Mouse (Mus musculus) CD8-positive naive resting alpha-beta T cell, adult 2 months (primary cell): ENCODE data around the gene Bckdha.
A peak's percentile ranks its signal among the peaks of the same experiment; 100 is the strongest.

Source experiments
- DNase-seq, 2 experiments: peaks; one replicate each; pipeline ENCODE4 v3.0.0; 2022; ENCODE audit warnings: low read depth in 2 of 2, low spot score in 2 of 2

Bckdha gene

DNA sequence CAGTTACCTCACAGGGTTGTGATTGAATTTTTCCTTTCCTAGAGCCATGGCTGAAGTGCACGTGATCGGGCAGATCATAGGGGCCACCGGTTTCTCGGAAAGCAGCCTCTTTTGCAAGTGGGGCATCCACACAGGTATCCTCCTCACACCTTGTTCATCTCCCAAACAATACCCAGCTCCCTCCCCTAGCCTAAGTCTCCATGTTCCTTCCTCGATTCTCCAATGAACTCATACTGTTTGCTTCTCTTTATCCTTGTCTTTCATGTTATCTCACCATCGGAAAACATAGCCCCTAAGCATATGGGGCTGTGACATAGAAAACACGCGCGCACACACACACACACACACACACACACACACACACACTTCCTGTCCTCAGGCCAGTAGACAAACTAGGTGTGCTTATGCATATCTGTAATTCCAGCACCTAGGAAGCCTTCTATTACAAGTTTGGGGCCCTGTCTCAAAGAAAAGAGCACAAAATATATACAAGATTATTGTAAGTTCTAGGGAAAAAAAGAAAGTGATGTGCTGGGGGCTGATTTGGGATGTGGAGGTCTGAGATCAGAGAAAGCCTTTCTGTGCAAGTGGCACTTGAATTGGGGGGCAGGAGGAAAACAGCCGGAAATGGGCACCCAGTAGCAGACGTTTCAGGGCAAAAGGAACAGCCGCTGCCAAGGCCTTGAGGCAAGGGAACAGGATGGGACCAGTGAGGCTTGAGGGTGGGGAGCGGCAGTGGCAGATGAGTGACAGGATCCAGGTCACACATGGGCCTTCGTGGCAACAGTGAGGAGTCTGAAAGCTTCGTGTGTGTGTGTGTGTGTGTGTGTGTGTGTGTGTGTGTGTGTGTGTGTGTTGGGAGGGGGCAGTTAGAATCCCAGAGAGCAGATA lies 22.8 kb upstream of the Bckdha start:
- peak; percentile 39 to 48 for DNase-seq

DNA sequence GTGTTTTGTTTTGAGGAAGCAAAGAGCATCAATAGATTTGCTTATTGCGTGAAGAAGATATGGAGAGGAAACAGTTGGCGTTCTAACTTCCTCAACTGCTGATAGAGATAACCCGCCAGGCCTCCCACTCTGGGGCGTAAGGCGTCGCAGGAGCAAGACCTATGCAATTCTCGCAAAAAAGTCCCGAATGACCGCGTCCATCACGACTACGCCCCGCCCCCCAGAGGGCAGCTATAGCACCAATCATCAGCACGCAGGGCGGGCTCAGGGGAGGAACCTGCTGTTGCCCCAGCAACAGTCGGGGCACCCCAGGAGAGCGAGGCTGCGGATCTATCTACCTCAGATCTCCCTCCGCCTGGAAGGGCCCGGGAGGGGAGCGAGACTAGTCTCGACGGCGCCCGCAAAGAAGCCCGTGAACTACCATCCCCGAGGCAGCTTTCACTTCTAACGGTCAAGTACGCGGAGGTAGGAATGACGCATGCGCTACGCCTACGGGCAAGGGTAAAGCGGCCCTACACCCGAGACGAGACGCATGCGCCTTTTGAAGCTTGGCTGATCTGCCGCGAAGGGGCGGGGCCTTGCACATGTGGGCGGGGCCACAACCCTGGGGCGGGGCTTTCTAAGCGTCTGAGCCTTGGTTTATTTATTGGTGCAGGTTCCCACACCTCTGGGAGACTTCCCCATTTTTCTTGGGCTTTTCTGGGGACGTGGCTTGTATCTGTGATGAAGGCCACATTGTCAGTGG lies 21.9 kb upstream of the Bckdha start, which contains the start of gene B9d2:
Gene B9d2 (plus strand): TSS at position 267 of the 745 bp plus-strand sequence.
- DNase-seq: peak; percentile 93 to 96

DNA sequence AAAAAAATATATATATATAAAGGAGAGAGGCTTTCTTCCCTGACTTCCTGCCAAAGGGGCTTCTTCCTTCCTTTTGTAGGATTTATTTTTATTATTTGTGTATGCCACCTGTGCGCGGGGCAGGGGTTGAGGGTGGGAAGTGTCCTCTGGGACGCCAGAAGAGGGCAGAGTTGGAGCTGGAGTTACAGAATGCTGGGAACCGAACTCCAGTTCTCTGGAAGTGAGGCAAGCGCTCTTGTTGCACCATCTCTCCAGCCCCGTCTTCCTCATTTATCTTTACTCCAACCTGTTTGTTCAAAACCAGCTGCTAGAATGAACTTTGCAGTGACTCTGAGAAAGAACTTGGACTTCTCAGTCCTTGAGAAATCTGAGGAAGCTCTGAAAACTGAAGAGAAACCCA lies 21.2 kb upstream of the Bckdha start:
- DNase-seq: no peak

DNA sequence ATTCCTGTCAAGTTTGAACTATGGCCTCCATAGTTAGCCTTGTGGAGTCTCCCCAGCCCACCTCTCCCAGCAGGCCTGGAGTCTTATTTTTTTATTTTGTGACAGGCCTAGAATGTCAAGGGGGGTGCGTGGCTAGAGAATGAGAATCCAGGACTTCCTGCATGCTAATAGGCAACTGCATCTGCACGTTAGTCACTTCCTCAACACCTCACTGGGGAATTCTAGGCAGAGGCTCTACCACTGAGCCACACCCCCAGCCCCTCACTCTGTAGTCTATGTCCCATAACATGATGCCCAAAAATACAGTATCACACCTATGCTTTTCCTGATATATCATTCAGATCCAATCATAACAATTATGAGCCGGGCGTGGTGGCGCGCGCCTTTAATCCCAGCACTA lies 18.2 kb upstream of the Bckdha start:
- DNase-seq: no peak

DNA sequence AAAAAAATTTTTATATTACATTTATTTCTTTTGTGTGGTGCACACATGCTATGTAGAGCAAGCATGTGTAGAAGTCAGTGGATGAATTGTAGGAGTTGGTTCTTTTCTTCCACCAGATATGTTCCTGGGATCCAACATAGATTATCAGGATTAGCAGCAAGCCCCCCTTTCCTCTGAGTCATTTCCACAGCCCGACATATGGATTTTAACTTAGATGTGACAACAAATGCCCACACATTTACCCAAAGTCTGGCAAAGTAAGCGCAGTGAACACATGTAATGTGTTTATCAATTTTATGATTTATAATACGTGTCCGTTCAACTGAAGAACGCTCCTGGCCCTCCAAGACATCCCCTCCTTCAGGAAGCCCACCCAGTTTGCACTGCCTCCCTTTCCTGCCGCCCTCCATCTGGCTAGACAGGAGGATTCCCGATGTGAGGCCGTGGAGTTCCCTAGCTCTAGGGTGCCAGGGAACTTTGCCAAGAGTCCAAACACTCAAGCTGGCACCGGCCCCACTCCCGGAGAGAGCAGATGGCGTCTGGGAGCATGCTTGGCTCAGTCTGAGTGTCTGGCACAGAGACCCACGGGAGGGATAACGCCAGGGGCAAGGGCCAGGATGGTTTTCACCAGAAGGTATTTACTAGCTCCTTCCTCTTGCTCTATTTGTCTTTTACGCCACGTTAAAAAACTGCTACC lies 17.5 kb upstream of the Bckdha start:
- DNase-seq: no peak

DNA sequence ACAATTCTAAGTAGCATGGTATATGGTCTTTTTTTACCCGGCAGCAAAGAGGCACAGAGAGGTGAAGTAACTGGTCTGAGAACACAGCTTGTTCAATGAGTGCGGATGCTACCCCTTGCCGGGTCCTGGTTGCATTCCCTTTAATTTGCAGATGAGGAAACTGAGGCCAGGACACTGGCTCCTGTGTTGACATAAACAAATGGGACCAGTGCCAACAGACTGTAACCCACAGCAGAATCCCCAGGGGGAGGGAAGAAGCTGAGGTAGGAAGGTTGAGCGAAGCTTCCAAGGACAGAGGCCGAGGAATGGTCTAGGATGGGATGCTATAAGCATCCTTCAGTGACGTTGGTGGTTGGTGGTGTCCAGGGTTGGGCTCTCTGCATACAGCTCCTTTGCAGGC lies 16.6 kb upstream of the Bckdha start:
- no peak for DNase-seq

DNA sequence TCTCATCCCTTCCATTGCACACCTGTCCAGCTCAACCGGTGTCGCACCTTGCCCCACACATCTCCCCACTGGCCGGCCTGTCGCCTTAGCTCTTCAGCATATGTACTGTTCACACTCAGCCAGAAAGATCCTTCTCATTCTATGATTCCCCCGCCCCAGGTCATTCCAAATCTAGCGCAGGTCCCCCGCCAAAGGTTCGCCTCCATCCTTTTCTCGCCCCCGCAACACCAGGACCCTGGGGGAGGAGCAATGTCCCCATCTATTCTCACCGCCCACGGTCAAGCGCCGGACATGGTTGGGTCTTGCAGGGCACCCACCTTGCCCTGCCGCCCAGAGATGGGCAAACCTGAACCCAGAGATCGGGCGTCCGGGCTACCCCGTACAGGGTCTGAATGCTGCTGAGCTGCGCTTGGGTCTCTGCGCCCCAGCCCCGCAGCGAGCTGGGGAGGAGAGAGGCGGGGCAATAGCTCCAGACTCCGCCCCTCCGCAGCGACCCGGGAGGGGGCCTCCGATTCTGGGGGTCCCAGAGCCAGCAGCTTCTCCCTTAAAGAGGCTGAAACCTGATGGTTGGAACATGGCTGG lies 16.0 kb upstream of the Bckdha start, which contains the start of gene Tmem91:
Gene Tmem91 (minus strand): TSS at position 448 of the 582 bp plus-strand sequence.
- DNase-seq: no peak

DNA sequence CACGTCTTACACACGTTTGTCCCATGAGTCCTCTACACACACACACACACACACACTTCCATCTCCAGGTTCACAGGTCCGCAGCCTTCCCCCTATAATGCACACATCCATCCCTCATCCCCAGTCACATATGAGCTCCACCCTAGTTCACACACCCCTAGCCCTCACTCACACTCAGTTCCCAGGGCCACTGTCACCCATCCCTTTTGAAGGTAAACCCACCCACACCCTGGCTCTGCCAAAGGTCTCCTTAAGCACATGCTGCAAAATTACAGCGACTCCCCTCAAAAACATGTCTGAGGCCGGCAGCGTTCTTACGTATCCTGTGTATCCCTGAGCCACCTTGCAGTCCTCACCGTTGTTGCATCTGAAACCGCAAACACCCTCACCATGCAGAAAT lies 15.5 kb upstream of the Bckdha start:
- DNase-seq: no peak

DNA sequence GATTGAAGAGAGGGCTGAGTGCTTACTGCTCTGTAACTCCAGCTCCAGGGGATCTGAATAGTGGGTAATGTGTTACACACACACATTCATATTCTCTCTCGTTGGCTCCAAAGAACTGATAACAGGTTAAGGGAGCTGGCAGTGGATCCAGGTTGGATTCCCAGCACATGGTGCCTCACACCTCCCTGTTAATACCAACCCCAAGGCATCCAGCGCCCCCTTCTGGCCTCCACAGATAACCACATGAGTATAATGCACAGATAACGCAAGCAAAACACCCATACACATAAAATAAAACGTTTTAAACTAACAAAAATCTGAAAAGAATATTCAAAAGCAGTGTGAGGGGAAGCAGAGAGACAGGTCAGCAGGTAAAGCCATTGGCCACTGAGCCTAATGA lies 13.7 kb upstream of the Bckdha start:
- no peak for DNase-seq

DNA sequence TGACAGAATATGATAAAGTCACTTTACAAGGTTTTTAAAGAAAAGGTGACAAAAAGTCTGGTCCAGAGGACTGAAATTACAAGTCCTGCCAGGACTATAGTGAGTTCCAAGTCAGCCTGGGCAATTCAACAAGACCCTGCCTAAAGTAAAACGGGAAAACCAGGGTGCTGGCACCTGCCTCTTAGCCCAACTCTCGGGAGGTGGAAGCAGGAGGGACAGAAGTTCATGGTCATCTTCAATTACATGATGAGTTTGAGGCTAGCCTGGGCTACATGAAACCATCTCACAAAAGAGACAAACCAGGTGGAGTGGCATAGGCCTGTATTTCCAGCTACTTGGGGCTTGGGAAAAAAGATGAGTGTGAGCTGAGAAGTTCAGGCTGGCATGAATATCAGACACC lies 12.9 kb upstream of the Bckdha start:
- no peak for DNase-seq

DNA sequence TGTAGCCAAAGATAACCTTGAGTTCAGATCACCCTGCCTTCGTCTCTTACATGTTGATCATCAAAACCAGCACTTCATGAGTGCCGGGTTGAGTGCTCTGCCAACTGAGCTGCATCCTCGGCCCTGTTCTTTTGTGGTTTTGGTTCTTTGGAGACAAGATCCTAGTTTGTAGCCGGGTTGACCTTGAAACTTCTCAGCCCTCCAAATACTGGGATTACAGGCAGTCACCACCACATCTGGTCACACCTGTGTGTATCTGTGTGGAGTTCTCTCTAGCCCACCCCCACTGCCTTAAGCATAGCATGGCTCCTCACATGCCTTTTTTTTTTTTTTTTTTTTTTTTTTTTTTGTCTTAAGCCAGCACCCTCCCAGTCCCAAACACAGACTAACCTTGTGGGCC lies 11.3 kb upstream of the Bckdha start:
- no peak for DNase-seq

DNA sequence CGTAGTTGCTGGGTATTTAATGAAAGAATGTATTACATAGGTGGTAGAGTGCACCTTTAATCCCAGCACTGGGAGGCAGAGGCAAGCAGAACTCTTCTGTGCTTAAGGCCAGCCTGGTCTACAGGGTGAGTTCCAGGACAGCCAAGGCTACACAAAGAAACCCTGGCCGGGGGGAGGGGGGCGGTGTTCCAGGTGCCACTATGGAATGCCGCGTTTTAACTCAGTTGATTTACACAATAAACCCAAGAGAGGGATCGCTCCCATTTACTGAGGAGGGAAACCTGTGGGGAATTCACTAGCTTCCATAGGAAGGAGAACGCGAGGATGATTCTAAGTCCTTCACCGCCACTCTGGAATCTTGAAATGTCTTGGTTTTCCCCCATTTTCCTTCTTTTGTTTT lies 10.8 kb upstream of the Bckdha start:
- no peak for DNase-seq

DNA sequence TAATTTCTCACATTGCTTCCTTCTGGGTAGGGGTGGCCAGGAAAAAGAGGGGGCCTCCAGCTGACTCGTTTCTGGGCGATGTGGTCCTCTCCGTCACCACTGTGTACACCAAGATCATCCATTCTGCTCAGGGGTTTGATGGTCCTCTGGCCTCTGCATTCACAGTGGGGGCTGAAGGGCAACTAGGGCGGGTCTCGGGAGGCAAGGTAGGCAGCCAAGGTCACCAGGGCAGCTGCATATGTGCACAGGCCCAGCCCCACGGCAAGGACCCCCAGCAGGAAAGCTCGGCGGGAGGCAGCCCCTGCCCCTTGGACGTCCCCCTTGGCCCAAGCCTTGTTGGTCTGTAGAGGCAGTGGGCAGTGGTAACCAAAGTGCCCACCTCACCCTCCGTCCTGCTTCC lies 10.4 kb upstream of the Bckdha start:
- DNase-seq: no peak

DNA sequence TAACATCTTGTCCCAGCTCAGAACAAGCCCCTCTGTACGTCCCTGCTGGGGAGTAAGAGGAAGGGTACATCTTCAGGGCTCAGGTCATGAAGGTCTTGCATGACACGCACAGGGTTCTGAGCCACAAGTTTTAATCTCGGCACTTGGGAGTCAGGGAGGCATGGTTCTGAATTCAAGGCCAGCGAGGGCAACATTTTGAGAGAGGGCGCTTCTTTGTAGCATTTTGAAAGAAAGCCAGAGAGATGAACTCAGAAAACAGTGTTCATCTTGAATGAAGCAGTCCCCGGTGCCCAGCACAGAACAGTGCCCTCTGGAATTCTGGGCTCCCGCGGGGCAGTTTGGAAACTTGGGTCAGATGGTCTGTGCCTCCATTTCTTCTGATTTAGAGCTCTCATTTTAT lies 7.6 kb upstream of the Bckdha start:
- DNase-seq: no peak

DNA sequence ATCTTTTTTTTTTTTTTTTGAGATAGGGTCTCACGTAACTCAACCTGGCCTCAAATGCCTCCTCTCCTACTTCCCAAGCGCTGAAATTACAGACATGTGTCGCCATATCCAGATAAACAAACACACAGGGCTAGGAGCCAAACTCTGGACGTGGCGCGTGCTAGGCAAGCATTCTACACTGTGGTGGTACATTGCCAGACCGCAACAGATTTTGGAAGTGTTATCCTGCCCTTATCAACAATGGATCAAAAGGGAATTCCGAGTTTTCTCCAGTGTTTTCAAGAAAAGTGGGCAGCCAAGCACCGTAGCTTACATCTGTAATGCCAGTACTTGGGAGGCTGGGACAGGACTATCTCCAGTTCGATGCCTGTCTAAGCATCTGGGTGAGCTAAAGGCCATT lies 996 bp downstream of the Bckdha start:
- no peak for DNase-seq

DNA sequence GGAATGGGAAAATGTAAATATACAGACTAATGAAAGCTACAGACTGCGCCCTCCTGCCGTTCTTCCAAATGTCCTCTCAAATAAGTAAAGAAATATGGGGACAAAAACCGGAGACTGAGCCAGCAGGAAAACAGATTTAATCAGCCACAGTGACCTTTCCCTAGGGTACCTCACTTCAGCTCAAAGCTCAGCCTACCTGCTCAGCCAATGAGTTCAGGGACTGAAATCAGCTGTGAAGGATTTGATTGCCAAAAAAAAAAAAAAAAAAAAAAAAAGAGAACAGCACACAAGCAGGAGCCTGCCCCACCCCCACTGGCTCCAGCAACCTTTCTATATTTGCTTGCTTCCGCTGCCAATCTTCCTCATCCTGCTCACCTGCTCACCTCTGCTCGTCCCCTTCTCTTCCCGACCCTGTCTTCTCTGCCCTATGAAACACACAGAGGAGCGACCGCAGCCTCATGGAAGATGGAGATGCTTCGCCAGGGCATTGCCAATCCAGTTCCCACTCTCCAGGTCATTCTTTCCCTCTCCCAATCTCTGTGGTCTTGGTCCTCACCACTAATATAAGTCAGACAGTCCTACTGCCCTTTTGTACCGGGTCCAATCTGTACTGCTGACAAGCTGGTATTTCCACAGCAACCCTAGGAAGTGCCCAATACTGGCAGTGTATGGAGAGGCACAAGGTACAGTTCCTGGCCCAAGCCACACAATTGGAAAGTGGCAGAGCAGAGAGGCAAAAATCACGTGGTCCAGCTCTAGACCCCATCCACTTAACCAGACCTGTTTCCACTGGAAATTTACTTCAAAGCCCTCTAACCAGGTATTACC lies 3.0 kb downstream of the Bckdha start:
- DNase-seq: no peak

DNA sequence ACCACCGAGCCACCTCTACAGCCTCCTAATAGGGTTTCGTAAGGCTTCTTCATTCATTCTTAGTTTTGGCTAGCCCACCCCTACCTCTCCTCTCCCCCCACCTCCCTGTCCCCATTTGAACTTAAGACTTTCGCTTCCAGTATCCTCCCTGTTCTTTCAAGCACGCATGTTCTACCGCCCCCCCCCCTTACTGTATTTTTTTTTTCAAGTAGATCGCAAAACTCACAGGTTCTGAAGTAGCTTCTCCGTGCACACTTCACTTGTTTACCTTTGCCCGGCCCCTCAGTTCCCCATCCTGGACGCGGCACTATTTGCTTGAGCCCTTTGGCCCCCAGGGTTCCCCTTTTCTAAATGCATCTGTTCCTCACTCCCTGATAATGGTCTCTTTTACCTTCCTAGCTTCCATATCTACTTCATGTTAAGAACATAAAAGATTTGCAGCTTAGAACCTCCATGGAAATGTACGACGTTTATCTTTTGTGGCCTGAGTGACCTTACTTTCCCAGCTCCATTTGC lies 6.5 kb downstream of the Bckdha start:
- no peak for DNase-seq

DNA sequence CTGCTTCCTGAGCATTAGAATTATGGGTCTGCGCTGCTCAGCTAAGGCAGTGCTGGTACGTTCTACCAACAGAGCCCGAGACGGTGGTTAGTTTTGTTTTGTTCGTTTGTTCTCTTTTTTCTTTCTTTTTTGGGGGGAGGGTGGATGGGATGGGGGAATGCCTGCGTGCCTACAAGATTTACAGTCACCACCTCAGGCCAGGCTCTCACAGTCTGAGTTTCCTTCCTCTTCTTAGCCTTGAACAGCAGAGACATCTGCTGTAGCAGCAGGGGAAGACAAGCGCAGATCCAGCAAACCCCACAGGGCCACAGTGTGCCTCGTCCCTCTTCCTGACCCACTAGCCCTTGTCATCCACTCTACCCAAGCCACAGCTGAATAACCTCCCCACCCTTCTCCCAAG lies 7.5 kb downstream of the Bckdha start:
- no peak for DNase-seq

DNA sequence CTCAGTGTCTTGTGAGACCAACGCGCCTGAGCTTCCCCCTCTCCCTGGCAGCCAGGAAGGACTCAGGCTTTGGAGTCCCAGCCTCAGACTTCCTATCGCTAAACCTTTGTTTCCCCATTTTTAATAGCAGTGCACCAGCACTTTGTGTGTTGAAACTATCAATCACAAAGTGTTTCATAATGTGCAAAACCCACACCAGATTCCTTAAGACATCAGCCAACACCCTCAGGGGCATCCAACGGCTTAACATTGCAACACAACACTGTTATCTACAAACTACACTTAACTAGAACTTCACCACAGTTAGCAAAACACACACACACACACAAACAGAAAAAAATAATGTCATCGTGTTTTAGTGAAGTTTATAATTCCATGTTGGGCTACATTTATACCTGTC lies 8.9 kb downstream of the Bckdha start:
- no peak for DNase-seq

DNA sequence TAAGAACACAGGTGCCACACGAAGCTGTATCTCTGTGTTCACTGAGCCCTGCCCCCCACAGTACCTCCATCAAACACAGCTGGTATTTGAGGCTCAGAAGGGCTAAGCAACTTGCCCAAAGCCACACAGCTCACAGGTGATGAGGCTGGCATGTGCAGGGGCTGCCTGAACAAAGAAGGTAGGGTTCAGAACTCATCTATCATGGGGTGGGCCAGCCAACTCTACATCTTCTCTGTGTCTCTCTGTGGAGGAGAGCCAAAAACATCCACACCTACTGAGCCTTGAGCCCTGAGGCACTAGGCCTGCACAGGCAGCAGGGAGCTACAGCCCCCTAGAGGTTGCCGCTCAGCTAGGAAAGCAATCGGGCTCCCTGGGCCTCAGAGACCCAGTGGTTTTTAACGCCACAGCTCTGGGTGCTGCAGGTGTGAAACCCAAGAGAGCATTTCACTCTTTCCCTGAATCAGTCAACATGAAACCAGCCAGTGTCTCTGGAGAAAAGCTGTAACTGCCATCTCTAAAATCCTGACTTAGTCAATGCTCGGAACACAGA lies 11.1 kb downstream of the Bckdha start:
- DNase-seq: no peak
